Mouse (Mus musculus): Measurements from ENCODE around the gene Pebp1.

Pebp1 gene

DNA sequence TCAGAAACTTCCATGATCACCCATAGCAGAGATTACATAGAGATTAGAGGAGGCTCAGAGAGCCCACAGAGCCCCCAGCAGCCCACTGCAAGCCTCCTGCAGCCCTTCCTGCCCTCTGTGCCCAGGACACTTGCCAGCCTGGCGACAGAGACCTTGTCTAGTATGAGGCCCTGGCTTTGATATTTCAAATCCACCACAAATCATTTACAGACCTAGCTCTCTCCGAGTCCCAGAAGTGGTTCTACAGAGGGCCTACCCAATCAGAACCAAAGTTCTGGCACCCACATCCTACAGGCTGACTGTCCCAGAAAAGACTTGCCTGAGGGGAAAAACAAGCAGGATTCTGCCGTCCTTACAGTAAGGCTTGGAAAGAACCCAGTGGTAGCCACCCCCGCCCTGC lies 2.2 kb downstream of the Pebp1 start:
- DNase-seq (ENCODE audit: low read depth): no peak

GRCm38 (mm10) chr5:117284682-117285081 lies 2.7 kb downstream of the Pebp1 start:
- no peak for DNase-seq (ENCODE audit: low read depth)

- no peak for DNase-seq (ENCODE audit: low read depth)
Measured at GRCm38 (mm10) chr5:117284029-117284428, 3.4 kb downstream of the Pebp1 start.

- DNase-seq (ENCODE audit: low read depth): no peak
Measured at GRCm38 (mm10) chr5:117282360-117282759, 5.1 kb downstream of the Pebp1 start.

GRCm38 (mm10) chr5:117281536-117281935 lies 5.9 kb downstream of the Pebp1 start:
- no peak for DNase-seq (ENCODE audit: low read depth)

DNA sequence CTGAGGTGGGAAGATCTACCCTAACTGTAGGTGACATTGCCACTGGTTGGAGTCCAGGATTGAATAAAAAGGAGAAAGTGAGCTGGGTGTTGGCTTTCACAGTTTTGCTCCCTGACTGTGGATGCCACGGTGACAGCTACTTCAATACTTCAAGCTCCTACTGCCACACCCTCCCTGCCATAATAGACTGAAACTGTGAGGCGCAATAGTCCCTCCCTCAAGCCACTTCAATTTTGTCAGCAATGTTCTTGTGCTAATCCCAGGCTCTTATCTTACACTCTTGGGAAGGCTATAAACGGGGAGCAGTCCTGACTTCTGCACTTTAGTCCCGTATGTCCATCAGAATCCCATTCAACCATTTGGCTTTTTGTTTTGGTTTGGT lies 7.8 kb downstream of the Pebp1 start:
- DNase-seq (ENCODE audit: low read depth): no peak

GRCm38 (mm10) chr5:117278809-117279668 lies 8.4 kb downstream of the Pebp1 start:
- no peak for DNase-seq (ENCODE audit: low read depth)

GRCm38 (mm10) chr5:117277784-117278183 lies 9.6 kb downstream of the Pebp1 start:
- no peak for DNase-seq (ENCODE audit: low read depth)

DNA sequence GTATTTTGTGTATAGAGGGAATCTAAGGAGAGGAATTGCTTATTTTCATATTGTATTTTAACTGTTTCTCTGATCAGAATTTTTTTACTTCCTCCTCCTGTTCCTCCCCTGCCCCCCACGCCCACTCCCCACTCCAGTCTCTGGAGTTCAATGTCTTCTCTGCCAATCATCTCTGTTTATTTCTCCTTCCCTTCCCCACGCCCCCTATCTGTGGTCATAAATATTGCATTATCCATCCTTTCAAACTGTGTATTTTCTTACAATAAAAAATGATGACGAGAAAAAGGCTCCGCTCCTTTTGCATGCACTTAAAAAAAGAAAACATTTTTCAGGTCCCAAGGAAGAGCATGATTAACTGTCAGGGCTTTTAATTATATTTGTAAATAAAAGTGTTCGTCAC lies 12.6 kb downstream of the Pebp1 start:
- DNase-seq (ENCODE audit: low read depth): no peak

GRCm38 (mm10) chr5:117271945-117272344 lies 15.5 kb downstream of the Pebp1 start:
- DNase-seq (ENCODE audit: low read depth): no peak

GRCm38 (mm10) chr5:117269395-117269794 lies 18.0 kb downstream of the Pebp1 start:
- DNase-seq (ENCODE audit: low read depth): no peak

DNA sequence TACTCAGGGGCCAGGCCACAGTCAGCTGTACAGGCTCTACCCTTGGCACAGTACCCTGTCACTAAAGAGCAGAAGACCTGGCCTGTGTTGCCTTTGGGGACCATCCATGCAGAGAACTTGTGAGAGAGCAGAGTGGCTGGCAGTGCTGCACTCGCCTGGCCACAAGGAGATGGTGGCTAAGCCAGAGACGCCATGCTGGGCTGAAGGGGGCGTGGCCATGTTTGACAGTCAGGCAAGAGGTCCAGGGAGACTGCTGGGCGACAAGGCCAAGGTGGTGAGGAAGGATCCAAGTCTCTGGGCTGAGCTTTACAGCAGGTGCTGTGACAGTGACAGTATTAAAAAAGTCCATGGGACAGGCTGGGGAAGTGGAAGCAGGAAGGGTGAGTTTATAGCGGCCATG lies 18.7 kb downstream of the Pebp1 start:
- no peak for DNase-seq (ENCODE audit: low read depth)

- no peak for DNase-seq (ENCODE audit: low read depth)
Measured at GRCm38 (mm10) chr5:117267913-117268312, 19.5 kb downstream of the Pebp1 start.

DNA sequence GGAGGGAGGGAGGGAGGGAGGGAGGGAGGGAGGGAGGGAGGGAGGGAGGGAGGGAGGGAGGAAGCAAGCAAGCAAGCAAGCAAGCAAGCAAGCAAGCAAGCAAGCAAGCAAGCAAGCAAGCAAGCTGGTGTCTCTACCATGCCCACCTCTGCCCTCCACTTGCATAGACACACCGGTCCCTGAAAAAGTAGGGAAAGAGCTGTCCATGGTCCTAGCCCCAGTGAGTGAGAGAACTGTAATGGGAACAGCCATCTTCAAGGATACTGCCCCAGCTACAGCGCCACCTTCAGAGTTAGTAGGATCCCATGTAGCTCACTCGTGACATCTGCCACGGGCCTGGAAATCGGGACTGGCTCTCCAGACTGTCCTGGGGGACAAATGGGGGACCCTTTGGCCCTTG lies 22.7 kb downstream of the Pebp1 start:
- DNase-seq (ENCODE audit: low read depth): no peak

- no peak for DNase-seq (ENCODE audit: low read depth)
Measured at GRCm38 (mm10) chr5:117263566-117263965, 23.9 kb downstream of the Pebp1 start.

DNA sequence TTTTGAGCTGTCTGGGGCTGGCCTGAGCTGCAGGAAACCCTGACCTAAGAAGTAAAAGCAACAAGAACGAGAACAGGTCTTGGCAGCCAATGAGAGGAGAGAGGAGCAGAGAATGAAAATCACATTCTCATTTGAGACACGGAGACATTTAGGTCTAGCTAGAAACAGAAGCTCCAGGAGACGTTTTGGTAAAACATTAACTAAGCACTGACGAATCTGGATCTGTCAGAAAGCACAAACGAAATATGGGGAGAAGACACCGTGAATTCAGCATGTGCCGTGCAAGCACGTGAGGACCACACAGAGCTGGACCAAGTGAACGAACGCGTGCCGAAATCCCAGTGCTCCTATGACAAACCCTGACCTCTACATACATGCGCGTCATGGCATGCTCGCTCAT lies 29.1 kb downstream of the Pebp1 start:
- no peak for DNase-seq (ENCODE audit: low read depth)

- no peak for DNase-seq (ENCODE audit: low read depth)
Measured at GRCm38 (mm10) chr5:117251763-117252162, 35.7 kb downstream of the Pebp1 start.

DNA sequence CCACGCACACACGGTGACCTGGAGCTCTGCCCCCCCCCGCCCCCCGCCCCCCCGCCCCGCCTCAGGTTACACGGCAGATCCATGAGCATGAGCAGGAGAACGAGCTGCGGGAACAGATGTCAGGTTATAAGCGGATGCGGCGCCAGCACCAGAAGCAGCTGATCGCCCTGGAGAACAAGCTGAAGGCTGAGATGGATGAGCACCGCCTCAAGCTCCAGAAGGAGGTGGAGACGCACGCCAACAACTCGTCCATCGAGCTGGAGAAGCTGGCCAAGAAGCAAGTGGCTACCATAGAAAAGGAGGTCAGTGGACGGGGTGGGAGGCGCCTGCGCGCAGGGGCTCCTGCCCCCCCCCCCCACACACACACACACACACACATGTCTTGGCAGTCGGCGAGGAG lies 36.6 kb downstream of the Pebp1 start:
- DNase-seq (ENCODE audit: low read depth): no peak

DNA sequence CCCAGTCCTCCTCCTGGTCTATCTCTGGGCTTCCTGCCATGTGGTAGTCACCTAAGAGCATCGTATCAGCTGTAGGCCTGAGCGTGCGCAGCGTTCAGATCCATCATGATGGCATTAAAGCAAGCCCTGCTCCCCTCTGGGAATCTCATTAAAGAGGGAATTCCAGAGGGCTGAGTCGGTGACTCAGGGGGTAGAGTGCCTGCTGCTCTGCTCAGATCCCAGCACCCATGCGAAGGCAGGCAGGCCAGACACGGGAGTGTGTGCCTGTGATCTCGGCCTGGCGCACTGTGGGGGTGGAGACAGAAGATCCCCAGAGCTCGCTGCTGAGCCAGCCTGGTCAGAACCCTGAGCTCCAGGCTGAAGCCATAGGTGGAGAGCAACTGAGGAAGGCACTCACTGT lies 39.1 kb downstream of the Pebp1 start:
- DNase-seq (ENCODE audit: low read depth): no peak

- no peak for DNase-seq (ENCODE audit: low read depth)
Measured at GRCm38 (mm10) chr5:117245170-117245569, 42.3 kb downstream of the Pebp1 start.

GRCm38 (mm10) chr5:117242671-117243478 lies 44.5 kb downstream of the Pebp1 start:
- DNase-seq (ENCODE audit: low read depth): no peak

GRCm38 (mm10) chr5:117241935-117242531 lies 45.4 kb downstream of the Pebp1 start:
- no peak for DNase-seq (ENCODE audit: low read depth)

DNA sequence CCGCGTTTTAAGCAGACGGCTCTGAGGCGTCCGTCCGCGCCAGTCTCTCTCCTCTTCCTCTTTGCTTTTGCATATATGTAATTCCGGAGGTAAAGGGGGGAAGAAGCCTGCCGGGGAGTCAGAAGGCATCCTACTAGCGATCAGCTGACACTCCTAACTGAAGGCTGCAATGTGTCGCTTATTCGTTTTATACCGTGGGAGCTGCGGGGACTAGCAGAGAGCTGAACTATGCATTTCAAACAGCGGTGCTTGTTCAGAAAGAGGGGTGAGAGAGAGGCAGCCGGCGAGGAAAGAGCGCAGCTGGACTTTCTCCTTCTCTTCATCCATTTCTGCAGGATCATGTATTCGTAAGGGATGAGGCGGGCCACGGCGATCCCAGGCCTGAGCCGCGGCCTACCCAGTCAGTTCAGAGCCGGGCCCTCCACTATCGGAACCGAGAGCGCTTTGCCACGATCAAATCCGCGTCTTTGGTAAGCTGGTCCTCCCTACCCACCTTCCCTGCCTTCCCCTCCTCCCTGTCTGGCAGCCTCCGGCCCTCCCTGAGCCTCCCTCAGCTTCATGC lies 46.6 kb downstream of the Pebp1 start:
- DNase-seq (ENCODE audit: low read depth): no peak
